Mouse (Mus musculus): Measurements from ENCODE around the gene Helq. TPM values are rescaled to one million over a fixed set of nuclear protein-coding genes. Genes with fewer than 3 reads are reported as not detected.

The Helq gene
- polyA plus RNA-seq, 1 experiment from 2014 or later = 25.3 TPM

DNA sequence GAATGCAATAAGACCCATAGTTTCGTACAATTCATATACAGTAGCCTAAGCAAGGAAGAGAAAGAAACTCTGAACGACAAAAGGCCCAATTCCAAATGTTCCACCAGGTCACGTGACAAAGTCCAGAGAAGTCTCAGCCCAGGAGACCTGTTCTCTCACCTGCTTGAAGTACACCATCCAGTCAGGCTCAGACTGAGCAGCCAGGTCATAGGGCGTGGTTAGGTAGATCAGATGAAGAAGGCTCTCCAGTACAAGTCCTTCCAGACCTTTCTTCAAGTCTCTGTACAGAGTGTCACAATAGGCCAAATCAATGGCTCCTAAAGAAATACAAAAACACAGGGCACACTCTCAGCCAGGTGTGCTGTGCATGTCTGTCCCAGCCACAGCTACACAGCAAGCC lies 26.8 kb downstream of the Helq start:
- H3K9ac ChIP-seq = no peak overlapping the region
- no peaks in the 10 kb centered on the region for H3K4me1 ChIP-seq
- H3K27ac ChIP-seq = no peak overlapping the region
- no peak overlapping the region for H3K4me3 ChIP-seq
- H3K4me2 ChIP-seq (replicated peaks) = no peak overlapping the region
- H3K27me3 ChIP-seq = no peaks in the 10 kb centered on the region
- H3K36me3 ChIP-seq = peaks cover 75% of the 10 kb centered on the region
- no peaks in the 10 kb centered on the region for H3K9me3 ChIP-seq (replicated peaks)
- no peak for ATAC-seq (ENCODE audit: low FRiP score)
- WGBS = 97% methylated on average over 4 of the region's 4 CpGs

DNA sequence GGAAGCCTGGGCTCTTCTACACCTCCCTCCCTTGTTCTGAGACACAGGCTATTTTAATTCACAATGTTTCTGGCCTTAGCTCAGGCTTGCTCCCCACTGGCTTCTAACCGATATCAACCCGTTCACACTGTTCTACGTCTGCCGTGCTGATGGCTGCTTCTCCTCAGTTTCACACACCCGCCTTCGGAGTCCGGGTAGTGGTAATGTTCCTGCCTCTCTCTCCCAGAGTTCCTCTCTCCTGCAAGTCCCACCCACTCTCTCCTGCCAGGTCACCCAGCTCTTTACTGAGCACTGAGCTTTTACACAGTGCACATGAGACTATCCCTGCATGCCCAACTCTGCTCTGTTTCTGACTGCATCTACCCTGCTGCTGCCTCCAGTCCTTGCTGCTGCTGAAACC lies 32.4 kb downstream of the Helq start:
- 90% methylated on average over 7 of the region's 7 CpGs for WGBS
- Histone ChIP-seq H3K36me3 (peaks cover 86% of the 10 kb centered on the region), H3K4me2 (replicated peaks) (no peak overlapping the region), H3K27me3 (no peaks in the 10 kb centered on the region), H3K27ac (no peak overlapping the region), H3K4me3 (no peak overlapping the region), H3K4me1 (no peaks in the 10 kb centered on the region), H3K9me3 (replicated peaks) (no peaks in the 10 kb centered on the region), H3K9ac (no peak overlapping the region)
- ATAC-seq (ENCODE audit: low FRiP score) = no peak

DNA sequence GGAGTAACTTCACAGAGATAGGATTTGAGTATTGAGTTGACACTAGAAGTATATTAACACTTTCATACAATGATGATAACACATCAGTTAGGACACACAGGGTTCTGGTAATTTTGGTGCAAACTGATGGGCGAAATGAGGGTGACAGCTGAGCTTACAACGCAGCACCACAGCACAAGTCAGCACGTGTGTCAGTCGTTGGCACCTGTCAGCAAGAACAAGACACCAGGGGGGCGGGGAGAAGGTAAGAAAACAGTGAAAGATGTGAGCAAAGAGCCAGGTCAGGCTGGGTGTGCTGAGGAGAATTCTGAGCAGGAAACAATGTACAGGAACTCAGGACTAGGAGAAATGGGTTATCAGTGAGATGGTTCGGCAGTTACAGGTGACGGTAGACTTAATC lies 36.7 kb downstream of the Helq start:
- H3K27ac ChIP-seq = no peak overlapping the region
- no peaks in the 10 kb centered on the region for H3K27me3 ChIP-seq
- H3K4me3 ChIP-seq = no peak overlapping the region
- H3K9me3 ChIP-seq (replicated peaks) = no peaks in the 10 kb centered on the region
- peaks cover 50% of the 10 kb centered on the region for H3K36me3 ChIP-seq
- no peak for ATAC-seq (ENCODE audit: low FRiP score)
- no peak overlapping the region for H3K4me2 ChIP-seq (replicated peaks)
- WGBS = 90% methylated on average over 7 of the region's 7 CpGs
- H3K4me1 ChIP-seq = no peaks in the 10 kb centered on the region
- H3K9ac ChIP-seq = no peak overlapping the region

DNA sequence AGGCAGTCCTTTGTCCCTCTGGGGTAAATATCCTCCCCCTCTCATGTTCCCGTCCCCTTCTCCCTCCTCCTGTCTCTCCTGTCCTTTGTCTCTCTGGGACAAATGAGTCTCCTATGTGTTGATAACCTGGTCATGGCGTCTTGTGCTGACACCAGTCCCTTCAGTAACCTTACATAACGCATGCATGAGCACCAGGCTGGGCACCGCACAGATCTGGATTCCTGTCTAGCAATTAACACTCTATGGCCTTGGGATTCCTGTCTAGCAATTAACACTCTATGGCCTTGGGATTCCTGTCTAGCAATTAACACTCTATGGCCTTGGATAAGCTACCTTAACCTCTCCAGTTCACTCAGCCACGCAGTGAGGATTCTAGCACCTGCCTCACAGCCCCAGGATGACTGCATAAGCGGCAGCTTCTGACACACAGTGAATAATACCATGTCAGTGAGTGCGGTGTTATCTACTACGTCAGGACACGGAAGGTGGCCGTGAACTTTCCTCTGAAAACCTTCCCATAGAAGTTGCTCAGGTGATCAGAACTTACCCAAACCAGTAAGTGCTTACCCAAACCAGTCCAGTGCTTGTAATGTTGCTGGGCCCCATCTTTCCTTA lies 38.2 kb downstream of the Helq start:
- H3K27ac ChIP-seq = no peak overlapping the region
- no peaks in the 10 kb centered on the region for H3K27me3 ChIP-seq
- ATAC-seq (ENCODE audit: low FRiP score) = no peak
- no peaks in the 10 kb centered on the region for H3K9me3 ChIP-seq (replicated peaks)
- WGBS = 80% methylated on average over 10 of the region's 10 CpGs
- no peaks in the 10 kb centered on the region for H3K4me1 ChIP-seq
- H3K36me3 ChIP-seq = peaks cover 36% of the 10 kb centered on the region
- no peak overlapping the region for H3K4me3 ChIP-seq
- H3K9ac ChIP-seq = no peak overlapping the region
- H3K4me2 ChIP-seq (replicated peaks) = no peak overlapping the region

DNA sequence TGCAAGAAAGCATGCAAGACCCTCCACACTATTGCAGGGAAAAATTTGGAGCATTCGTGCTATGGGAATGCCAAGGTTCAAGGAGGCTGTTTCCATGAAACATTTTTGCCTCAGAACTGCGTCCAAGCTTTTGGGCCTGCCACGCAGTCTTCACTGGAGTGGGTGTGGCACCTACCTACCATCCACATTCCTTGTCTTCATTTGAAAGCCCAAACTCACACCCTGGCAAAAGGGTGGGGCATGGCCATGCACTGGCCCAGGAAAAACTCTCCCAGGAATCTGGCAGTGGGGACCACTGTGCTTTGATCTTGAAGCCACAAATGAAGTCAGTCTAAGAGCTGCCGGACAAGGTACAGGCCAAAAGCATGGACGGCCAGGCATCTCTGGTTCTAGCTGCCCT lies 40.3 kb downstream of the Helq start:
- ATAC-seq (ENCODE audit: low FRiP score) = no peak
- Histone ChIP-seq H3K27ac (no peak overlapping the region), H3K4me2 (replicated peaks) (no peak overlapping the region), H3K4me3 (no peak overlapping the region), H3K9me3 (replicated peaks) (no peaks in the 10 kb centered on the region), H3K4me1 (peaks cover 5% of the 10 kb centered on the region), H3K27me3 (no peaks in the 10 kb centered on the region), H3K36me3 (peaks cover 17% of the 10 kb centered on the region), H3K9ac (no peak overlapping the region)
- 97% methylated on average over 5 of the region's 5 CpGs for WGBS

DNA sequence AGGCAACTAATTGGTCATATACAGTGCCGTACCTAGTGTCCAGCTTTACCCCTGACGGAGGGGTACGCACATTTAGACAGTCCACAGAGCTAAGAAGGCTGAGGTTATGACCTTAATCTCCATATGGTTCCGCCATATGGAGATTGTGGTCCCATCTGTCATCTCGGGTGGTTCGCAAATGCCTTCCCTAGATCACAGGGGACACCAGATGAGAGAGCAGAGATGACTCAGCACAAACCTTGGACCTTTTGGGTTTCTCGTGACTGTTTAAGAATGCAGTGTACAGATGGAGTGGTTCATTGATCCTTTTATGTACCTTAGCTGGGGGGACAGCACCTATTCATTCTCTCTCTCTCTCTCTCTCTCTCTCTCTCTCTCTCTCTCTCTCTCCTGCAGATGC lies 45.0 kb downstream of the Helq start:
- H3K4me3 ChIP-seq = no peak overlapping the region
- peaks cover 7% of the 10 kb centered on the region for H3K4me1 ChIP-seq
- no peak overlapping the region for H3K4me2 ChIP-seq (replicated peaks)
- H3K9me3 ChIP-seq (replicated peaks) = no peaks in the 10 kb centered on the region
- no peaks in the 10 kb centered on the region for H3K27me3 ChIP-seq
- H3K27ac ChIP-seq = no peak overlapping the region
- no peak overlapping the region for H3K9ac ChIP-seq
- no peak for ATAC-seq (ENCODE audit: low FRiP score)
- WGBS = 45% methylated on average over 7 of the region's 7 CpGs
- no peaks in the 10 kb centered on the region for H3K36me3 ChIP-seq

DNA sequence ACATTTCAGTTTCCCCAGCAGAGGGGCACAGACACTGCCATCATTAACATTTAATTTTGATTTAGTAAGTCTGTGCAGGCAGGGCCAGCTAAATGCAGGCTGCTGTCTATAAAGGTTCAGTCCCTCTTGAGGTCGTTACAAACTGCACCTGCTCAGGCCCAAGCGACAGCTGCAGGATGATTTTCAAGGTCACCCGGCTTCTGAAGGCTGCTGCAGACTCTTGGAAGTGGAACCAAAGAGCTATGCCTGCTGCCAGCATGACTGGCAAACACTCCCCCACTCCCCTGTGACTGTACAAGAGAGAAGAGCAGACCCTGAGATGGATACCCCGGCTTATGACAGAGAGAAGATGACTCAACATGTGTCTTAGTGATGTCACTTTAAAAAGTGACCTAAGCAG lies 46.7 kb downstream of the Helq start:
- no peak overlapping the region for H3K4me3 ChIP-seq
- no peaks in the 10 kb centered on the region for H3K36me3 ChIP-seq
- peak; percentile 48 for ATAC-seq (ENCODE audit: low FRiP score)
- no peak overlapping the region for H3K9ac ChIP-seq
- peaks cover 7% of the 10 kb centered on the region for H3K4me1 ChIP-seq
- no peaks in the 10 kb centered on the region for H3K27me3 ChIP-seq
- H3K9me3 ChIP-seq (replicated peaks) = no peaks in the 10 kb centered on the region
- 54% methylated on average over 4 of the region's 4 CpGs for WGBS
- no peak overlapping the region for H3K4me2 ChIP-seq (replicated peaks)
- H3K27ac ChIP-seq = 0 out of 2 replicates have a peak overlapping the region, but pooled peaks have one; percentile 5

DNA sequence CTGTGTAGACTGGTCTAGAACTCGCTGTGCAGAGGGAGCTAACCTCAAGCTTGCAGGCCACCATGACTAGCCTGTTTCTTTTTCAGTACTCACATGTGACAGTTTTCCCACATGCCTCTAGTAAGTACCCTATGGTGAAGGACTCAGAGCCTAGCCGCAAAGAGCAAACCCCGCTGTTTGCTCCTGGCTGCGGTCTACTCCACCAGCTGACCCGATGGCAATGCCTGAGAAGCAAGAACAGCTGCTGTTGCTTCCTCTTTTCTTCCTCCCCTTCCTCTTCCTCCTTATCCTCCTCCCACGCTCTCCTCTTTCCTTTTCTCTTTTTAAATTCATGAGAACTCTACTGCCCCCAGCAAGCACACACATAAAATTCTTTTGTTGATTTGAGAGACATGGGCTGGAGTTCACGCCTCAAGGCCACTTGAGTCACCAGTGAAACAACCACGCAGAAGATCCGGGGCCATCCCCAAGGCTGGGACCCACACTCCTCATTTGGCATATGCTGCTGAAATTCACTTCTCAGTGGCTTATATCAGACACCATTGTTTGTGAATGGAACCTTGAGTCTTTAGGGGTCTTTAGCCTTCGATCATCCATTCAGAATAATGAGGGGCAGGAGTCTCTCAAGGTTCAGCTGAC lies 47.7 kb downstream of the Helq start:
- ATAC-seq (ENCODE audit: low FRiP score) = no peak
- no peaks in the 10 kb centered on the region for H3K36me3 ChIP-seq
- WGBS = 85% methylated on average over 10 of the region's 10 CpGs
- no peak overlapping the region for H3K9ac ChIP-seq
- no peaks in the 10 kb centered on the region for H3K27me3 ChIP-seq
- peaks cover 7% of the 10 kb centered on the region for H3K4me1 ChIP-seq
- H3K4me3 ChIP-seq = no peak overlapping the region
- no peak overlapping the region for H3K4me2 ChIP-seq (replicated peaks)
- no peak overlapping the region for H3K27ac ChIP-seq
- H3K9me3 ChIP-seq (replicated peaks) = no peaks in the 10 kb centered on the region

DNA sequence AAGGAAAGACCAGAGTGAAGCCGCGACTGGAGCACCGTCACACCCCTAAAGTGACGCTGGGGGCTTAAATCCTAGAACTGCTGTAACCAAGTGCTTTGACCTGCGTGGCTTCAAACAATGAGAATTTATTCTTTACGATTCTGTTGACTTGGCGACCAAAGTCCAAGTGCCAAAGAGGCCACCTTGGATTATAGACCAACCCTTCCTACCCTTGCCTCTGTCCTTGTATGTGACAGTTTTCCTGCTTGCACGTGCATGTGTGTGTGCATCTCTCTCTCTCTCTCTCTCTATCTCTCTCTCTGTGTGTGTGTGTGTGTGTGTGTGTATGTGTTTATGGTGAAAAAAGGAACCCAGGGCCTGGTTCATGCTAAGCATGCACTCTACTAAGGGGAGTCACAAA lies 59.6 kb downstream of the Helq start:
- ATAC-seq (ENCODE audit: low FRiP score) = no peak
- H3K27me3 ChIP-seq = no peaks in the 10 kb centered on the region
- no peak overlapping the region for H3K9ac ChIP-seq
- peaks cover 8% of the 10 kb centered on the region; the same call in 1 of the 2 replicates for H3K9me3 ChIP-seq (replicated peaks)
- no peaks in the 10 kb centered on the region for H3K4me1 ChIP-seq
- H3K4me3 ChIP-seq = no peak overlapping the region
- WGBS = 86% methylated on average over 8 of the region's 8 CpGs
- H3K4me2 ChIP-seq (replicated peaks) = no peak overlapping the region
- no peaks in the 10 kb centered on the region for H3K36me3 ChIP-seq
- H3K27ac ChIP-seq = no peak overlapping the region

DNA sequence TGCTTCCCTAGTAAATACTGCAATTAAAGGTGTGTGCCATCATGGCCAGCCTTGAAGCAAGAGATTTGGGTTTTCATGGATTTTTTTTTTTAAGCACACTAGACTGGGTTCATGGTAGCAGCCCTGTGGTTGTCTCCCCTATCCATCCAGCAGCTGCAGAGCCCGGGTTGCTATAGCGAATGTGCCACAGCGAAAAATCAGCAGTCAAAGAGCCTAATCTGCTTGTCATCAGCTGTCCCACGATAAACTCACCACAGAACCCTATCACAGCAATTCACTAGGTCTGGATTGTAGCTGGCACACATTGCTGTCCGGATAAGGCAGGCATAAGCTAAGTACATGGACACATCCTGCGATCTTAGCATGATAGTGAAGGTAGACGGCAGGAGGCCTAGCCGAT lies 61.5 kb downstream of the Helq start:
- Histone ChIP-seq H3K4me3 (no peak overlapping the region), H3K9ac (no peak overlapping the region), H3K4me1 (no peaks in the 10 kb centered on the region), H3K27me3 (no peaks in the 10 kb centered on the region), H3K9me3 (replicated peaks) (peaks cover 8% of the 10 kb centered on the region; the same call in 1 of the 2 replicates), H3K36me3 (no peaks in the 10 kb centered on the region), H3K27ac (no peak overlapping the region), H3K4me2 (replicated peaks) (no peak overlapping the region)
- no peak for ATAC-seq (ENCODE audit: low FRiP score)
- WGBS = 86% methylated on average over 8 of the region's 8 CpGs

DNA sequence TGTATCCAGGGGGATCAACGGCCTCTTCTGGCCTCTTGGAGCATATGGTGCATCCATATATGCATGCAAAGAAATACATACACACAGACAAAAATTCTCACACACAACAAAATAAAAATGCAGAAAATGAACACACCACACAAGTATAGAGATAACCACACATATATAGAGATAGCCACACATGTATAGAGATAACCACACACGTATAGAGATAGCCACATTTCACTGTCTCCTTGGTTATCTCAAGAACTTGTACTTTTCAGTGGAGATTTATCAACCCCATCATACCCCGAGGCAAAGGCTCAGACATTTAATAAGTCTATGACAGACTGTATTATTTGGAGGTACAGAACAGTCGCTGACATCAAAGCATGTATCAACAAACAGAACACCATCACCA lies 63.9 kb downstream of the Helq start:
- Histone ChIP-seq H3K4me1 (no peaks in the 10 kb centered on the region), H3K27me3 (no peaks in the 10 kb centered on the region), H3K4me2 (replicated peaks) (no peak overlapping the region), H3K27ac (no peak overlapping the region), H3K9me3 (replicated peaks) (0 out of 2 replicates have a peak, but pooled peaks cover 1% of the 10 kb centered on the region), H3K9ac (no peak overlapping the region), H3K36me3 (no peaks in the 10 kb centered on the region), H3K4me3 (no peak overlapping the region)
- ATAC-seq (ENCODE audit: low FRiP score) = no peak
- WGBS = 81% methylated on average over 4 of the region's 4 CpGs

DNA sequence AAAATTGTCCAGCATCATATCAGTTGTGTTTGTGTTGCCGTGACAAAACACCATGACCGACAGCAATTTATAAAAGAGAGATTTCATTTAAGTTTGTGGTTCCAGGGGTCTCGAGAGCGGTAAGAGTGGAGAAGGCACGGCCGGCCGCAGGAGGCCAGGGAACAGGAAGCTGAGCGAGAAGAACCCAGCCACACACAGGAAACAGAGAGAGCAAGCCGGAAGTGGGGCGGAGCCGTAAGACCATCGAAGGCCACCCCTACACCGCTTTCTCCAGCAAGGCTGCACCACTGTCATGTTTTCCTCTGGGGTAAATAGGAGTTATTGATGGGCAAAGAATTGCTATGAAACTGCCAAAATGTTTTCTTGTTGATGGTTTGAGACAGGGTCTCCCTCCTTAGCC lies 69.6 kb downstream of the Helq start:
- no peaks in the 10 kb centered on the region for H3K27me3 ChIP-seq
- WGBS = 88% methylated on average over 13 of the region's 13 CpGs
- no peaks in the 10 kb centered on the region for H3K36me3 ChIP-seq
- no peak overlapping the region for H3K9ac ChIP-seq
- H3K4me3 ChIP-seq = no peak overlapping the region
- 0 out of 2 replicates have a peak, but pooled peaks cover 3% of the 10 kb centered on the region for H3K9me3 ChIP-seq (replicated peaks)
- no peak overlapping the region for H3K4me2 ChIP-seq (replicated peaks)
- no peak for ATAC-seq (ENCODE audit: low FRiP score)
- H3K4me1 ChIP-seq = no peaks in the 10 kb centered on the region
- H3K27ac ChIP-seq = no peak overlapping the region

DNA sequence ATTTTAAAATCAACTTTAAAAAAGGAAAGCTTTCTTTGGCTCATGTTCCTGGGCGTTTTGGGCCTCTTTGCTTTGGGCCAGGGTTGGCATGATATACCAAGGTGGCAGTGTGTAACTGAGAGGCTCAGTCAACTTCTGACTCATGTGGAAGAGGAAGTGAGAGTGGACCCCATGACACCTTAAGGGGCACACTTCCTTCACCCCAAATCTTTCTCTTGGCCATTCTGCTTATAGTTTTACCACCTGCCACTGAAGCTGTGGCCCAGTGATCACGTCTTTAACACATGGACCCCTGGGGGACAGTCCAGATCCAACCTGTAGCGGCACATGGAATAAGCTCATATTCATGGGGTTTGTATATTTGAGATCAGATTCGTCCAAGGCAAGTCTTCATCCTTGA lies 72.4 kb downstream of the Helq start:
- Histone ChIP-seq H3K36me3 (no peaks in the 10 kb centered on the region), H3K4me1 (no peaks in the 10 kb centered on the region), H3K27ac (no peak overlapping the region), H3K4me2 (replicated peaks) (no peak overlapping the region), H3K27me3 (no peaks in the 10 kb centered on the region), H3K4me3 (no peak overlapping the region), H3K9ac (no peak overlapping the region), H3K9me3 (replicated peaks) (0 out of 2 replicates have a peak, but pooled peaks cover 3% of the 10 kb centered on the region)
- WGBS = 82% methylated on average over 4 of the region's 4 CpGs
- no peak for ATAC-seq (ENCODE audit: low FRiP score)
